Mouse (Mus musculus) erythroblast, adult 5-6 weeks (primary cell): ENCODE data around the gene Vmn1r69. TPM values are rescaled to one million over a fixed set of nuclear protein-coding genes. Genes with fewer than 3 reads are reported as not detected.

Source experiments
- ATAC-seq: replicated peaks from 2 replicates; pipeline ENCODE4 v1.8.0; 2016; ENCODE audit warnings: moderate number of reproducible peaks, mild to moderate bottlenecking, moderate TSS enrichment, inconsistent platforms; ENCODE audit not compliant: poor library complexity, low FRiP score, severe bottlenecking
- total RNA-seq, 2 experiments: library from RNA; stranded (forward) in 1 of 2; stranded (reverse) in 1 of 2; fragments of 150-400 nt in 1 of 2; fragments of 200-764, 138-1000 nt in 1 of 2; gene quantifications; 2 replicates each; pipeline versions ENCODE4 v1.2.3 to v1.2.4; 2015 to 2017; ENCODE audit warnings: low replicate concordance in 2 of 2

The Vmn1r69 gene
- total RNA-seq (2015; ENCODE audit: low replicate concordance) (not detected in 2 replicates), total RNA-seq (2017; ENCODE audit: low replicate concordance) (not detected in 2 replicates)

- no peak for ATAC-seq
Observed at GRCm38 (mm10) chr7:10613559-10613958, at the start of gene Vmn1r69. TSS of gene Vmn1r69 (minus strand) at chr7:10613659.

GRCm38 (mm10) chr7:10631232-10631631 is 17.8 kb upstream of the Vmn1r69 start, which contains the start of gene Vmn1r70:
TSS of gene Vmn1r70 (plus strand) at chr7:10631532.
- no peak for ATAC-seq

GRCm38 (mm10) chr7:10558385-10558784 is 55.1 kb downstream of the Vmn1r69 start, which contains the start of gene Vmn1r68:
TSS of gene Vmn1r68 (minus strand) at chr7:10558485.
- no peak for ATAC-seq

Other genes with a start within 250 kb of the Vmn1r69 start
- not detected in 2 replicates for gene Vmn1r67, start 170.3 kb downstream of the Vmn1r69 start, total RNA-seq (2015; ENCODE audit: low replicate concordance)
- not detected in 2 replicates for gene Vmn1r67, start 170.3 kb downstream of the Vmn1r69 start, total RNA-seq (2017; ENCODE audit: low replicate concordance)
- 0.77 and 1.7 TPM in 2 replicates for gene Zik1, start 118.3 kb downstream of the Vmn1r69 start, total RNA-seq (2015; ENCODE audit: low replicate concordance)
- gene Zik1, start 118.3 kb downstream of the Vmn1r69 start, total RNA-seq (2017; ENCODE audit: low replicate concordance) = 0.28 and 0.43 TPM in 2 replicates
- not detected in 2 replicates for gene Vmn1r68, start 55.2 kb downstream of the Vmn1r69 start, total RNA-seq (2015; ENCODE audit: low replicate concordance)
- 0.17 and 0.28 TPM in 2 replicates for gene Vmn1r68, start 55.2 kb downstream of the Vmn1r69 start, total RNA-seq (2017; ENCODE audit: low replicate concordance)
- not detected in 2 replicates for gene Vmn1r70, start 17.9 kb upstream of the Vmn1r69 start, total RNA-seq (2015; ENCODE audit: low replicate concordance)
- gene Vmn1r70, start 17.9 kb upstream of the Vmn1r69 start, total RNA-seq (2017; ENCODE audit: low replicate concordance) = not detected in 2 replicates
- gene Nlrp4b, start 74.1 kb upstream of the Vmn1r69 start, total RNA-seq (2015; ENCODE audit: low replicate concordance) = not detected in 2 replicates
- not detected in 2 replicates for gene Nlrp4b, start 74.1 kb upstream of the Vmn1r69 start, total RNA-seq (2017; ENCODE audit: low replicate concordance)
- gene Vmn1r71, start 140.7 kb upstream of the Vmn1r69 start, total RNA-seq (2015; ENCODE audit: low replicate concordance) = not detected in 2 replicates
- gene Vmn1r71, start 140.7 kb upstream of the Vmn1r69 start, total RNA-seq (2017; ENCODE audit: low replicate concordance) = not detected in 2 replicates